Mouse (Mus musculus): ENCODE data around the gene Olfr1393. TPM values are rescaled to one million over a fixed set of nuclear protein-coding genes. Genes with fewer than 3 reads are reported as not detected.

The Olfr1393 gene
- total RNA-seq (2021): under 1 TPM in 1 of 2 experiments, not detected in 1; 0.26 TPM

- intact Hi-C loops (cut with DNase I): no loop called here
- DNase-seq (ENCODE audit: extremely low spot score in 1 of 2, low spot score in 2 of 2): no peak
Observed at GRCm38 (mm10) chr11:49278222-49278621, at the start of gene Olfr1393. TSS of gene Olfr1393 (plus strand) at chr11:49278304.

GRCm38 (mm10) chr11:49232781-49233180, 45.3 kb upstream of the Olfr1393 start:
- intact Hi-C loops (cut with DNase I): no loop called here
- no peak for DNase-seq (ENCODE audit: extremely low spot score in 1 of 2, low spot score in 2 of 2)

- intact Hi-C loops (cut with DNase I): no loop called here
- no peak for DNase-seq (ENCODE audit: extremely low spot score in 1 of 2, low spot score in 2 of 2)
Observed at GRCm38 (mm10) chr11:49235459-49236207, 42.5 kb upstream of the Olfr1393 start.

- no peak for DNase-seq (ENCODE audit: extremely low spot score in 1 of 2, low spot score in 2 of 2)
- intact Hi-C loops (cut with DNase I): no loop called here
Observed at GRCm38 (mm10) chr11:49236891-49237290, 41.2 kb upstream of the Olfr1393 start.

- intact Hi-C loops (cut with DNase I): no loop called here
- DNase-seq (ENCODE audit: extremely low spot score in 1 of 2, low spot score in 2 of 2): no peak
Observed at GRCm38 (mm10) chr11:49237532-49237931, 40.6 kb upstream of the Olfr1393 start.

- DNase-seq (ENCODE audit: extremely low spot score in 1 of 2, low spot score in 2 of 2): no peak
- intact Hi-C loops (cut with DNase I): no loop called here
Observed at GRCm38 (mm10) chr11:49240310-49240709, 37.8 kb upstream of the Olfr1393 start.

GRCm38 (mm10) chr11:49240874-49241273, 37.2 kb upstream of the Olfr1393 start:
- no peak for DNase-seq (ENCODE audit: extremely low spot score in 1 of 2, low spot score in 2 of 2)
- intact Hi-C loops (cut with DNase I): no loop called here

GRCm38 (mm10) chr11:49241471-49241870, 36.6 kb upstream of the Olfr1393 start:
- DNase-seq (ENCODE audit: extremely low spot score in 1 of 2, low spot score in 2 of 2): no peak
- intact Hi-C loops (cut with DNase I): no loop called here

- DNase-seq (ENCODE audit: extremely low spot score in 1 of 2, low spot score in 2 of 2): no peak
- intact Hi-C loops (cut with DNase I): no loop called here
Observed at GRCm38 (mm10) chr11:49242944-49243626, 35.0 kb upstream of the Olfr1393 start.

GRCm38 (mm10) chr11:49243727-49244594, 34.1 kb upstream of the Olfr1393 start, which contains the start of gene Mgat1:
TSS of gene Mgat1 (plus strand) at chr11:49244191.
- intact Hi-C loops (cut with DNase I): no loop called here
- peak; percentile 85 to 97 for DNase-seq (ENCODE audit: extremely low spot score in 1 of 2, low spot score in 2 of 2)

GRCm38 (mm10) chr11:49244595-49244930, 33.5 kb upstream of the Olfr1393 start:
- no peak for DNase-seq (ENCODE audit: extremely low spot score in 1 of 2, low spot score in 2 of 2)
- intact Hi-C loops (cut with DNase I): no loop called here

GRCm38 (mm10) chr11:49245176-49245575, 32.9 kb upstream of the Olfr1393 start:
- DNase-seq (ENCODE audit: extremely low spot score in 1 of 2, low spot score in 2 of 2): peak in 1 of 2 experiments; percentile 59
- intact Hi-C loops (cut with DNase I): no loop called here

GRCm38 (mm10) chr11:49245634-49246415, 32.3 kb upstream of the Olfr1393 start:
- no peak for DNase-seq (ENCODE audit: extremely low spot score in 1 of 2, low spot score in 2 of 2)
- intact Hi-C loops (cut with DNase I): no loop called here

- no peak for DNase-seq (ENCODE audit: extremely low spot score in 1 of 2, low spot score in 2 of 2)
- intact Hi-C loops (cut with DNase I): no loop called here
Observed at GRCm38 (mm10) chr11:49246523-49246922, 31.6 kb upstream of the Olfr1393 start.

- intact Hi-C loops (cut with DNase I): no loop called here
- DNase-seq (ENCODE audit: extremely low spot score in 1 of 2, low spot score in 2 of 2): no peak
Observed at GRCm38 (mm10) chr11:49247255-49247654, 30.8 kb upstream of the Olfr1393 start.

- intact Hi-C loops (cut with DNase I): no loop called here
- DNase-seq (ENCODE audit: extremely low spot score in 1 of 2, low spot score in 2 of 2): peak in 1 of 2 experiments; percentile 59
Observed at GRCm38 (mm10) chr11:49248226-49248973, 29.7 kb upstream of the Olfr1393 start.

GRCm38 (mm10) chr11:49248974-49249700, 29.0 kb upstream of the Olfr1393 start:
- intact Hi-C loops (cut with DNase I): no loop called here
- DNase-seq (ENCODE audit: extremely low spot score in 1 of 2, low spot score in 2 of 2): no peak

All from left cerebral cortex, postnatal 10 days (tissue).